Comparison of ENCODE assay signal across 11 mouse cellular contexts in the genomic region with DNA sequence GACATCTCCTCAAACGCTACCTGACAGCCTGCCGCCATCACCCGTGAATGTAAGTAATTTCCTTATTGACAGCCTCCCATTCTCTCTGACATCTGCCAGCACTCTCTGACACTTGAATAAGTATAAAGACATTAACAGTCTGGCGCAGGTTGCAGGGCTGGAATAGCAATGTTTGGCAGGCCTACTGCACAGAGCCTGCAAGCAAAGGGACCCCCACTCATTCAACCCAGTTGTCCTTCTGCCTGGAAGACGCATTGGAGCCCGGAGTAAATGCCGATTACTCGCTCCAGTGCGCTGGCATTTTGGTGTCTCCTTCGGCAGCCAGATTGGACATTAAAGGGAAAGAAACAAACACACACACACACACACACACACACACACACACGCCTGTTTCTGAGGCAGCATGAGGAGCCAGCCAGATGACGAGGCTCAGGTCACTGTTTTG.
DNase-seq lines count a peak whose midpoint lies in the region; ATAC-seq and TF ChIP-seq lines count a peak whose summit lies in the region.
"Had no signal": no experiment of that assay in that cellular context is flagged by ENCODE, and none has a peak within 500 bp of the region (broad histone marks: within the 10 kb centered on the region; RNA-seq: fewer than 3 reads in every experiment).

No protein-coding gene starts in this region.

- H3K4me2 ChIP-seq in hindbrain, embryonic 14.5 days (replicated peaks), result peak overlapping the region; percentile 11; the same call in 1 of the 2 replicates
- H3K4me2 ChIP-seq in neural tube, embryonic 15.5 days, result peak overlapping the region; percentile 5; the same call in 1 of the 2 replicates
- H3K4me2 ChIP-seq: intestine, embryonic 15.5 days; limb, embryonic 13.5 days had no signal

- WGBS in hindbrain, embryonic 14.5 days, result 21% methylated on average over 12 of the region's 12 CpGs
- WGBS in neural tube, embryonic 15.5 days, result 29% methylated on average over 12 of the region's 12 CpGs
- 77% methylated on average over 12 of the region's 12 CpGs for WGBS in kidney, adult 2 months

- H3K27me3 ChIP-seq in hindbrain, embryonic 14.5 days (ENCODE audit: control insufficient read depth, insufficient read depth, low read length), result no peaks in the 10 kb centered on the region
- no peaks in the 10 kb centered on the region for H3K27me3 ChIP-seq in neural tube, embryonic 15.5 days (replicated peaks)
- no peaks in the 10 kb centered on the region for H3K27me3 ChIP-seq in kidney, adult 2 months (replicated peaks; ENCODE audit: control insufficient read depth, insufficient read depth, low read length)
- H3K27me3 ChIP-seq: intestine, embryonic 15.5 days; limb, embryonic 13.5 days had no signal

- H3K27ac ChIP-seq in hindbrain, embryonic 14.5 days, result peak overlapping the region; percentile 62
- peak overlapping the region; percentile 62 for H3K27ac ChIP-seq in neural tube, embryonic 15.5 days (replicated peaks)
- H3K27ac ChIP-seq in kidney, adult 2 months (ENCODE audit: insufficient read depth, low read depth, low read length), result no peak overlapping the region
- H3K27ac ChIP-seq: intestine, embryonic 15.5 days; limb, embryonic 13.5 days had no signal

- no peaks in the 10 kb centered on the region for H3K36me3 ChIP-seq in hindbrain, embryonic 14.5 days (replicated peaks; ENCODE audit: control insufficient read depth, insufficient read depth)
- no peaks in the 10 kb centered on the region for H3K36me3 ChIP-seq in neural tube, embryonic 15.5 days
- H3K36me3 ChIP-seq in kidney, adult 2 months (ENCODE audit: control insufficient read depth, insufficient read depth, low read length), result no peaks in the 10 kb centered on the region
- H3K36me3 ChIP-seq: intestine, embryonic 15.5 days; limb, embryonic 13.5 days had no signal

- peaks cover 23% of the 10 kb centered on the region for H3K4me1 ChIP-seq in hindbrain, embryonic 14.5 days (replicated peaks; ENCODE audit: control insufficient read depth, insufficient read depth, low read length)
- peaks cover 20% of the 10 kb centered on the region for H3K4me1 ChIP-seq in neural tube, embryonic 15.5 days
- peaks cover 4% of the 10 kb centered on the region; the same call in 1 of the 2 replicates for H3K4me1 ChIP-seq in kidney, adult 2 months (ENCODE audit: control insufficient read depth, insufficient read depth, low read length)

- H3K9ac ChIP-seq in hindbrain, embryonic 14.5 days, result 0 out of 2 replicates have a peak overlapping the region, but pooled peaks have one; percentile 2
- no peak overlapping the region for H3K9ac ChIP-seq in neural tube, embryonic 15.5 days (replicated peaks)
- H3K9ac ChIP-seq: intestine, embryonic 15.5 days; limb, embryonic 13.5 days had no signal

- ATAC-seq in hindbrain, embryonic 14.5 days (ENCODE audit: low FRiP score), result peak; percentile 91
- ATAC-seq in neural tube, embryonic 15.5 days (ENCODE audit: low FRiP score), result peak; percentile 75
- ATAC-seq: intestine, embryonic 15.5 days had no signal

- no peaks in the 10 kb centered on the region for H3K9me3 ChIP-seq in hindbrain, embryonic 14.5 days (ENCODE audit: control insufficient read depth, low read length)
- H3K9me3 ChIP-seq in neural tube, embryonic 15.5 days (replicated peaks), result no peaks in the 10 kb centered on the region
- H3K9me3 ChIP-seq: intestine, embryonic 15.5 days; limb, embryonic 13.5 days had no signal

- no peak for TF ChIP-seq POLR2A in kidney, adult 2 months (IDR thresholded peaks at IDR 0.05; ENCODE audit: low read depth, low read length)

- DNase-seq in cerebellum, adult 9-11 months, result peak; percentile 16
- no peak for DNase-seq in cerebellum, adult 11 months
- peak; percentile 74 to 75 for DNase-seq in right cerebral cortex, postnatal 10 days (ENCODE audit: low spot score in 2 of 2)
- DNase-seq in right cerebral cortex, postnatal 36 days (ENCODE audit: low spot score in 2 of 2), result no peak
- peak; percentile 64 for DNase-seq in hindbrain, embryonic 14.5 days (ENCODE audit: low spot score)
- DNase-seq in kidney, adult 2 months, result no peak
- DNase-seq in adrenal gland, postnatal 25 days, result no peak
- DNase-seq: right cerebral cortex, adult 18-20 months had no signal

- H3K4me3 ChIP-seq in hindbrain, embryonic 14.5 days (replicated peaks; ENCODE audit: low read length), result no peak overlapping the region
- no peak overlapping the region for H3K4me3 ChIP-seq in neural tube, embryonic 15.5 days (replicated peaks)
- H3K4me3 ChIP-seq in kidney, adult 2 months (ENCODE audit: insufficient read depth, low read depth, low read length), result no peak overlapping the region
- H3K4me3 ChIP-seq: intestine, embryonic 15.5 days; limb, embryonic 13.5 days had no signal

- no peak for TF ChIP-seq CTCF in kidney, adult 2 months (conservative IDR thresholded peaks at IDR 0.05; ENCODE audit: insufficient read depth, insufficient read length, low read depth, low read length)

Comparison
In these comparisons a context has a peak if more than half of its experiments do, and no peak if none do; other contexts are left out.
1. DNase-seq: peak in cerebellum, adult 9-11 months (single experiment), right cerebral cortex, postnatal 10 days (2 of 2) and hindbrain, embryonic 14.5 days (single experiment); none in cerebellum, adult 11 months (single experiment), right cerebral cortex, postnatal 36 days (0 of 2), kidney, adult 2 months (single experiment) and adrenal gland, postnatal 25 days (single experiment).